Mouse (Mus musculus): ENCODE measurements around the gene Tbccd1. TPM values are rescaled to one million over a fixed set of nuclear protein-coding genes. Genes with fewer than 3 reads are reported as not detected.
A peak's percentile ranks its signal among the peaks of the same experiment; 100 is the strongest.

The Tbccd1 gene
- polyA plus RNA-seq, 1 experiment from 2014 or later: 37.9 TPM

DNA sequence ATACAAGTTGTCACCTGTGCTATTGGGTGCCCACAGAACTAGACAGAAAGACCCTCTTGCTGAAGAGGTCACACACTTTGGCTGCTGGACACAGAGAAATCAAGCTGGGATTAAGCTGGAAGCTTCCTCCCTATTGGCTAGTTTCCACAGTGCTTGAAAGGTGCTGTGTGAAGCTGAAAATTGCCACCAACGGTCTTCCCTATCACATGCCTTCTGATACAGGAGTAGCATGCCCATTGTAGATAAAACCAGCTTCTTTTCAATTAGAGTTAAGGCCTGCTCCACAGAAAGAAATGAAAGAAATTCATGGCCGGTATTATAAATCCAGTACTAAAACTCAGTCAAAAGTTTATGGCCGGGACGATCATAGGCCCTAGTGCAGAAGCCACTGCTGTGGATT, 4.8 kb downstream of the Tbccd1 start:
- Histone ChIP-seq H3K27me3 (ENCODE audit: control insufficient read depth, insufficient read depth, low read length) (no peaks in the 10 kb centered on the region), H3K4me3 (ENCODE audit: low read depth, low read length) (no peak overlapping the region), H3K27ac (replicated peaks; ENCODE audit: low read depth, low read length) (no peak overlapping the region), H3K36me3 (replicated peaks; ENCODE audit: control insufficient read depth, insufficient read depth, low read depth, low read length) (no peaks in the 10 kb centered on the region), H3K9me3 (replicated peaks; ENCODE audit: control insufficient read depth, low read length) (no peaks in the 10 kb centered on the region), H3K4me1 (ENCODE audit: control insufficient read depth, insufficient read depth, low read length) (no peaks in the 10 kb centered on the region), H3K9ac (replicated peaks; ENCODE audit: low read length) (no peak overlapping the region), H3K4me2 (ENCODE audit: low read depth, low read length) (no peak overlapping the region)
- WGBS: 90% methylated on average over 4 of the region's 4 CpGs
- ATAC-seq (replicated peaks; ENCODE audit: insufficient number of reproducible peaks, low FRiP score, low TSS enrichment, low read depth) (no peak), DNase-seq (ENCODE audit: low spot score) (no peak)

DNA sequence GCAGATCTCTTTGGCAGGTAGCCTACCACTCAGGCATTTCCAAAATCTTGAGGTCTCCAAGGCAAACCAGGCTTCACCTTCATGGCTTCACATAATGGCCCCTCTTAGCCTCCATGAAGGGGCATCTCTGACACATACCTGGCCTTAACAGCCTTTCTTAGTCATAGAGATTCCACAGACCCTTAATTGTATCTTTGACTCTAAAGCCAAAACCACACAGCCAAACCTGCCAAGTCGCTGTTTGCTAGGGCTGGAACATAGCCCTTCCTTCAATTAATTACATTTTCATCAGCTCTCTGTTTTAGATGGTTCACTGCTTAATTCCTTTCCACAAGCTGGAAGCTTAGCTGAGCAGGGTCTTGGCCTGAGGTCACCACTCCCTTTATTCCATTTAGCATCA, 9.1 kb downstream of the Tbccd1 start:
- Histone ChIP-seq H3K36me3 (replicated peaks; ENCODE audit: control insufficient read depth, insufficient read depth, low read depth, low read length) (no peaks in the 10 kb centered on the region), H3K27ac (replicated peaks; ENCODE audit: low read depth, low read length) (no peak overlapping the region), H3K27me3 (ENCODE audit: control insufficient read depth, insufficient read depth, low read length) (no peaks in the 10 kb centered on the region), H3K9me3 (replicated peaks; ENCODE audit: control insufficient read depth, low read length) (no peaks in the 10 kb centered on the region), H3K4me2 (ENCODE audit: low read depth, low read length) (no peak overlapping the region), H3K4me1 (ENCODE audit: control insufficient read depth, insufficient read depth, low read length) (no peaks in the 10 kb centered on the region), H3K4me3 (ENCODE audit: low read depth, low read length) (no peak overlapping the region), H3K9ac (replicated peaks; ENCODE audit: low read length) (no peak overlapping the region)
- no peak for ATAC-seq (replicated peaks; ENCODE audit: insufficient number of reproducible peaks, low FRiP score, low TSS enrichment, low read depth)
- DNase-seq (ENCODE audit: low spot score): no peak
- 93% methylated on average over 1 of the region's 1 CpGs for WGBS

DNA sequence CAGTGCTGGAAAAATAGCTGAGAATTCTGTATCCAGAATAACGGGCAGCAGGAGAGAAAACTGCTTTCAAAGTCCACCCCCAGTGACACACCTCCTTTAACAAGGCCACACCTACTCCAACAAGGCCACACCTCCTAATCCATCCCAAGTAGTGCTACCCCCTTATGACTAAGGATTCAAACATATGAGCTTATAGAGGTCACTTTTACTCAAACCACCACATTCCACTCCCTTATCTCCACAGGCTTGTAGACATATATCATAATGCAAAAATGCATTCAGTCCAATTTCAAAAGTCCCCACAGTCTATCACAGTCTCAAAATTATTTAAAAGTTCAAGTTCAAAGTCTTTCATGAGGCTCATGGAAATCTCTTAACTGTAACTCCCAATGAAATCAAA, 9.8 kb downstream of the Tbccd1 start:
- H3K4me3 ChIP-seq (ENCODE audit: low read depth, low read length): no peak overlapping the region
- H3K9me3 ChIP-seq (replicated peaks; ENCODE audit: control insufficient read depth, low read length): no peaks in the 10 kb centered on the region
- DNase-seq (ENCODE audit: low spot score) (no peak), ATAC-seq (replicated peaks; ENCODE audit: insufficient number of reproducible peaks, low FRiP score, low TSS enrichment, low read depth) (no peak)
- H3K27me3 ChIP-seq (ENCODE audit: control insufficient read depth, insufficient read depth, low read length): no peaks in the 10 kb centered on the region
- no peaks in the 10 kb centered on the region for H3K4me1 ChIP-seq (ENCODE audit: control insufficient read depth, insufficient read depth, low read length)
- no peak overlapping the region for H3K9ac ChIP-seq (replicated peaks; ENCODE audit: low read length)
- H3K4me2 ChIP-seq (ENCODE audit: low read depth, low read length): no peak overlapping the region
- no peaks in the 10 kb centered on the region for H3K36me3 ChIP-seq (replicated peaks; ENCODE audit: control insufficient read depth, insufficient read depth, low read depth, low read length)
- WGBS: 95% methylated on average over 1 of the region's 1 CpGs
- H3K27ac ChIP-seq (replicated peaks; ENCODE audit: low read depth, low read length): no peak overlapping the region

DNA sequence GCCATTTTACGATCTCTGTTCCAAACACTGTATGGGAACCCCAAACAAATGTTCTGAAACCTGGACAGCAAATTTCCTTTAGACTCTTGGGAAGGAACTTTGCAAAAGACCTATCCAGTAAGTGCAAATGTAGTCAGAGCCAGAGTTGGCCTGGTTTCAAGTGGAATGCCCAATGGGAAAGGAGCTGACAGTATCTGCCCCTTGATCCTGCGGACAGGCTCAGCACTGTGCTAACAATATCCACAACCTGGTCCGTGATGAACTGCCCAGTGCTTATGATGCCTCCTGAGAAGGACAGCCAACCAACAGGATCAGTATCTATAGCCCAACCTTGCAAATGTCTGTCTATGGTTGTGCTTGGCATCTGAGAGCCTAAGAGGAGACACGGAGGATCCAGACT, 12.0 kb downstream of the Tbccd1 start:
- H3K27ac ChIP-seq (replicated peaks; ENCODE audit: low read depth, low read length): no peak overlapping the region
- H3K27me3 ChIP-seq (ENCODE audit: control insufficient read depth, insufficient read depth, low read length): no peaks in the 10 kb centered on the region
- no peaks in the 10 kb centered on the region for H3K9me3 ChIP-seq (replicated peaks; ENCODE audit: control insufficient read depth, low read length)
- ATAC-seq (replicated peaks; ENCODE audit: insufficient number of reproducible peaks, low FRiP score, low TSS enrichment, low read depth) (no peak), DNase-seq (ENCODE audit: low spot score) (no peak)
- H3K9ac ChIP-seq (replicated peaks; ENCODE audit: low read length): no peak overlapping the region
- no peaks in the 10 kb centered on the region for H3K4me1 ChIP-seq (ENCODE audit: control insufficient read depth, insufficient read depth, low read length)
- H3K4me2 ChIP-seq (ENCODE audit: low read depth, low read length): no peak overlapping the region
- whole genome bisulfite sequencing: 86% methylated on average over 4 of the region's 4 CpGs
- H3K36me3 ChIP-seq (replicated peaks; ENCODE audit: control insufficient read depth, insufficient read depth, low read depth, low read length): no peaks in the 10 kb centered on the region
- H3K4me3 ChIP-seq (ENCODE audit: low read depth, low read length): no peak overlapping the region

DNA sequence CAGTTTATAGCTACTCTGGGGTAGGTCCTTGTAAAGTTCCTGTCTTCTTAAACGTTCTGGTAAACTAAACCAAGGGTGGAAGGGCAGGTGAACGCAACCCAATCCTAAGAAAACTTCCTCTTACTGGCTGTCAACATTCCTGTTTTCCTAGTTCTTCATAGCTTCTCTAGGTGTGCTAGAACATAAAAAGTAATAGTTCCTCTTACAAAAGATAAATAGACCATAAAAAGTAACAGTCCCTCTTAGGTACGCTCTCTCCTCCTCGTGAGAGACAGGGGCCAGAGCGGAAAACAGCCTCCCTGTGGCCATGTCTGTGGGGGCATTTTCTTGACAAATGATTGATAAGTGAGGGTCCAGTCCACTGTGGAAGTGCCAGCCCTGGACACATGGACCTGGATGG, 12.6 kb downstream of the Tbccd1 start:
- DNase-seq (ENCODE audit: low spot score) (no peak), ATAC-seq (replicated peaks; ENCODE audit: insufficient number of reproducible peaks, low FRiP score, low TSS enrichment, low read depth) (no peak)
- H3K4me2 ChIP-seq (ENCODE audit: low read depth, low read length): peak overlapping the region; percentile 89
- H3K9ac ChIP-seq (replicated peaks; ENCODE audit: low read length): peak overlapping the region; percentile 75; the same call in 1 of the 2 replicates
- no peaks in the 10 kb centered on the region for H3K9me3 ChIP-seq (replicated peaks; ENCODE audit: control insufficient read depth, low read length)
- WGBS: 71% methylated on average over 5 of the region's 5 CpGs
- no peaks in the 10 kb centered on the region for H3K36me3 ChIP-seq (replicated peaks; ENCODE audit: control insufficient read depth, insufficient read depth, low read depth, low read length)
- H3K27ac ChIP-seq (replicated peaks; ENCODE audit: low read depth, low read length): no peak overlapping the region
- H3K4me1 ChIP-seq (ENCODE audit: control insufficient read depth, insufficient read depth, low read length): no peaks in the 10 kb centered on the region
- H3K27me3 ChIP-seq (ENCODE audit: control insufficient read depth, insufficient read depth, low read length): no peaks in the 10 kb centered on the region
- H3K4me3 ChIP-seq (ENCODE audit: low read depth, low read length): no peak overlapping the region

DNA sequence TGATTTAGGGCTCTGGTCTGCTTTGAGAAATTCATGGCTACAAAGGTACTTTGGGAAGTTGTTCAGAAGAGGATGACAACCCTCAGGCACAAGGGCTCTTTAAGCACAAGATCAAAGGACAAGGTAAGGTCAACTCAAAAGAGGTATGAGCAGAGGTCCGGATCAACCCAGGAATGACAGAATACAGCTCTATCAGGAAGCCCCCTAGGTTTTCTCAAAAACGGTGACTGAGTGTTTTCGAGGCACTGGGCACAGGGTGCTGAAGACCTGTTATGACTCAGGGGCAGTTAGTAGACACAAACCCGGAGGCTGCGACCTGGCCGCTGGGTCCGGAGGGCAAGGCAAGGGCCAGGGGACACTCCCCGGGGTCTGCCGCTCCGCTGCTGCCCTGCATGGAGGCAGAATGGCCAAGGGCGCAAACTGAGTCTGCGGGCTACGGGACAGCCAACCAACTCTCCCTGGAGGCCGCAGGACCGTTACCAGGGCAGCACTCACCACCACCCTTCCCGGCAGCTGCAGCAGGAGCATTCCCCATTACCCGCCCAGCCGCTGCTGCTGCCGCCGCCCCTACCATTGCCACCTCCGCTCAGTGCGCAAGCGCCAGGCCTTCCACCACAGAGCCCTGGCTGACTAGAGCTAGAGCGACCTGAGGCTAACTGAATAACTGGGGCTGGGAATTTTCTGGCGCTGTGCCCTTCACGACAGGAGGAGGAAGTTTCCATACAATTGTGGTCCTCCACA, 13.2 kb downstream of the Tbccd1 start:
- WGBS: 6% methylated on average over 25 of the region's 26 CpGs
- Histone ChIP-seq H3K27ac (replicated peaks; ENCODE audit: low read depth, low read length) (no peak overlapping the region), H3K36me3 (replicated peaks; ENCODE audit: control insufficient read depth, insufficient read depth, low read depth, low read length) (no peaks in the 10 kb centered on the region), H3K9me3 (replicated peaks; ENCODE audit: control insufficient read depth, low read length) (no peaks in the 10 kb centered on the region), H3K4me2 (ENCODE audit: low read depth, low read length) (peak overlapping the region; percentile 89), H3K9ac (replicated peaks; ENCODE audit: low read length) (peak overlapping the region; percentile 75), H3K4me1 (ENCODE audit: control insufficient read depth, insufficient read depth, low read length) (no peaks in the 10 kb centered on the region), H3K27me3 (ENCODE audit: control insufficient read depth, insufficient read depth, low read length) (no peaks in the 10 kb centered on the region), H3K4me3 (ENCODE audit: low read depth, low read length) (peak overlapping the region; percentile 45)
- ATAC-seq (replicated peaks; ENCODE audit: insufficient number of reproducible peaks, low FRiP score, low TSS enrichment, low read depth) (peak; percentile 91), DNase-seq (ENCODE audit: low spot score) (peak; percentile 80)

DNA sequence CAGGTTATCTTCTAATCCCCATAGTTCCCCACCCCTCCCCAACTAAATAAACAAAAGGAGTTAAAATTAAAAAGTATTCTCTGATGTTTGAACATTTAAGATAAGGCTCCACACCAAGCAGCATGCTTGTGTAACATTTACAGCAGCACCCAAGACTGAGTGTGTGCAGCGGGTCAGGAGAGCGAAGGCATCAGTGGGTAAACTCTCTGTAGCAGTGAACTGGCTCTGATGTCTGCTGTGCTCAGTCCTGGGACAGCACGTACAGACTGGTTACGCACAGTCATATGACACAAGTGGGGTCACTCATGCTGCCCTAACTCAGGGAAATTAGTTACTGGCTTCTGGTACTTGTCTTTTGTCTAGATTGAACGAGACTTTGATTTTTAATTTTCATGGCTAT, 14.6 kb downstream of the Tbccd1 start:
- Histone ChIP-seq H3K36me3 (replicated peaks; ENCODE audit: control insufficient read depth, insufficient read depth, low read depth, low read length) (no peaks in the 10 kb centered on the region; the same call in 1 of the 2 replicates), H3K4me1 (ENCODE audit: control insufficient read depth, insufficient read depth, low read length) (no peaks in the 10 kb centered on the region), H3K9ac (replicated peaks; ENCODE audit: low read length) (no peak overlapping the region), H3K4me2 (ENCODE audit: low read depth, low read length) (no peak overlapping the region), H3K27ac (replicated peaks; ENCODE audit: low read depth, low read length) (no peak overlapping the region), H3K4me3 (ENCODE audit: low read depth, low read length) (no peak overlapping the region), H3K9me3 (replicated peaks; ENCODE audit: control insufficient read depth, low read length) (no peaks in the 10 kb centered on the region), H3K27me3 (ENCODE audit: control insufficient read depth, insufficient read depth, low read length) (no peaks in the 10 kb centered on the region)
- no peak for ATAC-seq (replicated peaks; ENCODE audit: insufficient number of reproducible peaks, low FRiP score, low TSS enrichment, low read depth)
- 93% methylated on average over 5 of the region's 5 CpGs for WGBS
- DNase-seq (ENCODE audit: low spot score): no peak

DNA sequence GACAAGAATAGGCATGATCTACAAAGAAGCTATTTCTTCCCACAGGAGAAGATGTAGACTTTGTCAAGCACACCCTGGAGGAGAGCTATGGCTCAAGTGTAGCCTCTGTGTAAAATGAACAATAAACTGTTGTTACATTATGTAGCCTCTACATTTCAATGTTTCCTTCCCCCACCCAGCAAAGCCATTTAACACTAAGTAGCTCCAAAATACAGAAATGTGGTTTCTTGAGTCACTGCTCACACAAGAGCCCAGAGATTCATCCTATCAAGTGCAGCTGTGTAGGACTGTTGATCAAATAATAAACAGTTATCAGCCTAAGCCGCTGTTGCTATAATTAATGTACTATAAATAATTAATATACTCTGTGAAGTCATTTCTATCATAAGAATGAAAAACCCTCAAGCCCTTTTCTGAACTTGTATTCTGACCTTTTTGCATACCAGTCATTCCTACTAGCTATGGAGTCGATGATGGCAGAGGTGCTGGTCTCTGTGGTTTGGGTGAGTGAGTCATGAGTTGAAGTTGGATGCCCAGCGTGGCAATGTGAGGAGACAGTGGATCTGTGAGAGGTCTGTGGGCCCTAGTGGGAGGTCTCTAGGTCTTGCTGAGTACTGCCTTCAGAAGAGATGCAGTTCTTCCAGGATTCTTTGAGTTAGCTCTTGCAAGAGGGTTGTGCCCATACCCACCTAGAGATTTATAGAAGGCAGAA, 18.2 kb downstream of the Tbccd1 start:
- H3K36me3 ChIP-seq (replicated peaks; ENCODE audit: control insufficient read depth, insufficient read depth, low read depth, low read length): no peaks in the 10 kb centered on the region; the same call in 1 of the 2 replicates
- no peak for ATAC-seq (replicated peaks; ENCODE audit: insufficient number of reproducible peaks, low FRiP score, low TSS enrichment, low read depth)
- no peak overlapping the region for H3K4me2 ChIP-seq (ENCODE audit: low read depth, low read length)
- H3K27me3 ChIP-seq (ENCODE audit: control insufficient read depth, insufficient read depth, low read length): no peaks in the 10 kb centered on the region
- H3K4me1 ChIP-seq (ENCODE audit: control insufficient read depth, insufficient read depth, low read length): no peaks in the 10 kb centered on the region
- WGBS: 90% methylated on average over 3 of the region's 3 CpGs
- no peaks in the 10 kb centered on the region for H3K9me3 ChIP-seq (replicated peaks; ENCODE audit: control insufficient read depth, low read length)
- H3K9ac ChIP-seq (replicated peaks; ENCODE audit: low read length): no peak overlapping the region
- DNase-seq (ENCODE audit: low spot score): no peak
- no peak overlapping the region for H3K4me3 ChIP-seq (ENCODE audit: low read depth, low read length)
- no peak overlapping the region for H3K27ac ChIP-seq (replicated peaks; ENCODE audit: low read depth, low read length)

Measured in embryonic facial prominence, embryonic 11.5 days (tissue).